Mouse (Mus musculus): ENCODE results near the gene Mlycd. TPM values are rescaled to one million over a fixed set of nuclear protein-coding genes. Genes with fewer than 3 reads are reported as not detected.

The Mlycd gene
- polyA plus RNA-seq, 1 experiment: 22.1 TPM

- no peak overlapping the region for H3K4me3 ChIP-seq (ENCODE audit: control insufficient read depth, insufficient read depth, low read length)
- peak; percentile 97 for TF ChIP-seq CTCF (IDR thresholded peaks at IDR 0.05; ENCODE audit: borderline replicate concordance, control insufficient read depth, extremely low read depth, insufficient read depth, low read length, poor library complexity)
- no peak for TF ChIP-seq POLR2A (IDR thresholded peaks at IDR 0.05; ENCODE audit: control insufficient read depth, extremely low read depth, insufficient read depth, low read length, poor library complexity)
Measured at GRCm38 (mm10) chr8:119412735-119413498, 18.2 kb downstream of the Mlycd start.

GRCm38 (mm10) chr8:119413605-119414004 lies 18.9 kb downstream of the Mlycd start:
- DNase-seq: no peak
- Histone ChIP-seq H3K36me3 (ENCODE audit: control insufficient read depth, insufficient read depth, low read length) (no peaks in the 10 kb centered on the region), H3K27ac (ENCODE audit: control insufficient read depth, insufficient read depth, low read length) (no peak overlapping the region), H3K4me3 (ENCODE audit: control insufficient read depth, insufficient read depth, low read length) (no peak overlapping the region), H3K4me1 (replicated peaks; ENCODE audit: control insufficient read depth, insufficient read depth, low read length) (peaks cover 23% of the 10 kb centered on the region), H3K27me3 (ENCODE audit: control insufficient read depth, insufficient read depth, low read length) (no peaks in the 10 kb centered on the region)
- TF ChIP-seq POLR2A (IDR thresholded peaks at IDR 0.05; ENCODE audit: control insufficient read depth, extremely low read depth, insufficient read depth, low read length, poor library complexity) (no peak), CTCF (IDR thresholded peaks at IDR 0.05; ENCODE audit: borderline replicate concordance, control insufficient read depth, extremely low read depth, insufficient read depth, low read length, poor library complexity) (no peak)
- 98% methylated on average over 10 of the region's 10 CpGs for WGBS

More at GRCm38 (mm10) chr8:119412735-119413498, 18.2 kb downstream of the Mlycd start:
- WGBS: 23% methylated on average over 18 of the region's 18 CpGs
- H3K27me3 ChIP-seq (ENCODE audit: control insufficient read depth, insufficient read depth, low read length): no peaks in the 10 kb centered on the region
- no peak overlapping the region for H3K27ac ChIP-seq (ENCODE audit: control insufficient read depth, insufficient read depth, low read length)
- H3K36me3 ChIP-seq (ENCODE audit: control insufficient read depth, insufficient read depth, low read length): no peaks in the 10 kb centered on the region
- H3K4me1 ChIP-seq (replicated peaks; ENCODE audit: control insufficient read depth, insufficient read depth, low read length): peaks cover 23% of the 10 kb centered on the region
- DNase-seq: peak; percentile 82

- H3K27me3 ChIP-seq (ENCODE audit: control insufficient read depth, insufficient read depth, low read length): no peaks in the 10 kb centered on the region
Measured at GRCm38 (mm10) chr8:119420318-119420717, 25.6 kb downstream of the Mlycd start.

GRCm38 (mm10) chr8:119421603-119422122 lies 27.0 kb downstream of the Mlycd start:
- DNase-seq: no peak
- Histone ChIP-seq H3K4me3 (ENCODE audit: control insufficient read depth, insufficient read depth, low read length) (no peak overlapping the region), H3K27ac (ENCODE audit: control insufficient read depth, insufficient read depth, low read length) (no peak overlapping the region), H3K36me3 (ENCODE audit: control insufficient read depth, insufficient read depth, low read length) (no peaks in the 10 kb centered on the region), H3K27me3 (ENCODE audit: control insufficient read depth, insufficient read depth, low read length) (no peaks in the 10 kb centered on the region), H3K4me1 (replicated peaks; ENCODE audit: control insufficient read depth, insufficient read depth, low read length) (peaks cover 75% of the 10 kb centered on the region)
- 44% methylated on average over 9 of the region's 9 CpGs for WGBS
- no peak for TF ChIP-seq POLR2A (IDR thresholded peaks at IDR 0.05; ENCODE audit: control insufficient read depth, extremely low read depth, insufficient read depth, low read length, poor library complexity)
- no peak for TF ChIP-seq CTCF (IDR thresholded peaks at IDR 0.05; ENCODE audit: borderline replicate concordance, control insufficient read depth, extremely low read depth, insufficient read depth, low read length, poor library complexity)

More at GRCm38 (mm10) chr8:119420318-119420717, 25.6 kb downstream of the Mlycd start:
- Histone ChIP-seq H3K4me3 (ENCODE audit: control insufficient read depth, insufficient read depth, low read length) (no peak overlapping the region), H3K4me1 (replicated peaks; ENCODE audit: control insufficient read depth, insufficient read depth, low read length) (peaks cover 73% of the 10 kb centered on the region), H3K36me3 (ENCODE audit: control insufficient read depth, insufficient read depth, low read length) (no peaks in the 10 kb centered on the region), H3K27ac (ENCODE audit: control insufficient read depth, insufficient read depth, low read length) (no peak overlapping the region)
- DNase-seq: no peak
- no peak for TF ChIP-seq CTCF (IDR thresholded peaks at IDR 0.05; ENCODE audit: borderline replicate concordance, control insufficient read depth, extremely low read depth, insufficient read depth, low read length, poor library complexity)
- TF ChIP-seq POLR2A (IDR thresholded peaks at IDR 0.05; ENCODE audit: control insufficient read depth, extremely low read depth, insufficient read depth, low read length, poor library complexity): no peak
- 77% methylated on average over 7 of the region's 7 CpGs for WGBS

GRCm38 (mm10) chr8:119422123-119422711 lies 27.5 kb downstream of the Mlycd start:
- Histone ChIP-seq H3K4me3 (ENCODE audit: control insufficient read depth, insufficient read depth, low read length) (no peak overlapping the region), H3K27ac (ENCODE audit: control insufficient read depth, insufficient read depth, low read length) (no peak overlapping the region), H3K27me3 (ENCODE audit: control insufficient read depth, insufficient read depth, low read length) (no peaks in the 10 kb centered on the region), H3K36me3 (ENCODE audit: control insufficient read depth, insufficient read depth, low read length) (no peaks in the 10 kb centered on the region), H3K4me1 (replicated peaks; ENCODE audit: control insufficient read depth, insufficient read depth, low read length) (peaks cover 73% of the 10 kb centered on the region)
- TF ChIP-seq POLR2A (IDR thresholded peaks at IDR 0.05; ENCODE audit: control insufficient read depth, extremely low read depth, insufficient read depth, low read length, poor library complexity) (no peak), CTCF (IDR thresholded peaks at IDR 0.05; ENCODE audit: borderline replicate concordance, control insufficient read depth, extremely low read depth, insufficient read depth, low read length, poor library complexity) (no peak)
- 37% methylated on average over 9 of the region's 9 CpGs for WGBS
- DNase-seq: no peak

GRCm38 (mm10) chr8:119423631-119424141 lies 29.0 kb downstream of the Mlycd start:
- H3K27ac ChIP-seq (ENCODE audit: control insufficient read depth, insufficient read depth, low read length): peak overlapping the region; percentile 94
- peaks cover 85% of the 10 kb centered on the region for H3K4me1 ChIP-seq (replicated peaks; ENCODE audit: control insufficient read depth, insufficient read depth, low read length)
- peak; percentile 87 for DNase-seq
- peak; percentile 17; the same call in 1 of the 2 replicates for TF ChIP-seq CTCF (IDR thresholded peaks at IDR 0.05; ENCODE audit: borderline replicate concordance, control insufficient read depth, extremely low read depth, insufficient read depth, low read length, poor library complexity)
- no peak; the same call in 1 of the 2 replicates for TF ChIP-seq POLR2A (IDR thresholded peaks at IDR 0.05; ENCODE audit: control insufficient read depth, extremely low read depth, insufficient read depth, low read length, poor library complexity)
- peak overlapping the region; percentile 23 for H3K4me3 ChIP-seq (ENCODE audit: control insufficient read depth, insufficient read depth, low read length)
- 3% methylated on average over 9 of the region's 9 CpGs for WGBS
- H3K27me3 ChIP-seq (ENCODE audit: control insufficient read depth, insufficient read depth, low read length): no peaks in the 10 kb centered on the region
- no peaks in the 10 kb centered on the region for H3K36me3 ChIP-seq (ENCODE audit: control insufficient read depth, insufficient read depth, low read length)

All from thymus, adult 2 months (tissue).